Mouse (Mus musculus): ENCODE measurements around the gene Cd8b1. TPM values are rescaled to one million over a fixed set of nuclear protein-coding genes. Genes with fewer than 3 reads are reported as not detected.

Gene Cd8b1
- polyA plus RNA-seq, 1 experiment from 2014 or later = 0.08 TPM

- in situ Hi-C loops (cut with MboI; ENCODE audit: low pct_unique_long_range_greater_than_20kb) = no loop called here
Measured at GRCm38 (mm10) chr6:71348006-71348405, 25.4 kb downstream of the Cd8b1 start.

GRCm38 (mm10) chr6:71351201-71351600, 28.6 kb downstream of the Cd8b1 start:
- ATAC-seq (no peak), DNase-seq (ENCODE audit: low read depth, low spot score) (no peak)
- CTCF ChIA-PET = no interaction called here
- H3K27me3 ChIP-seq = peaks cover 6% of the 10 kb centered on the region
- POLR2A ChIA-PET = no interaction called here
- in situ Hi-C loops (cut with MboI; ENCODE audit: low pct_unique_long_range_greater_than_20kb) = no loop called here
- no peak for TF ChIP-seq CTCF (IDR thresholded peaks at IDR 0.05)

More at GRCm38 (mm10) chr6:71348006-71348405, 25.4 kb downstream of the Cd8b1 start:
- TF ChIP-seq CTCF (IDR thresholded peaks at IDR 0.05) = no peak
- ATAC-seq (no peak), DNase-seq (ENCODE audit: low read depth, low spot score) (no peak)
- H3K27me3 ChIP-seq = no peaks in the 10 kb centered on the region
- ChIA-PET CTCF (no interaction called here), POLR2A (no interaction called here)

- ChIA-PET CTCF (interaction anchor here (1.0 kb wide), 1 partner anchor 14 kb away, joined by 3 read pairs; no protein-coding TSS in a partner anchor), POLR2A (no interaction called here)
- no peak for DNase-seq (ENCODE audit: low read depth, low spot score)
- no peak for ATAC-seq
- peaks cover 6% of the 10 kb centered on the region for H3K27me3 ChIP-seq
- TF ChIP-seq CTCF (IDR thresholded peaks at IDR 0.05) = no peak
- in situ Hi-C loops (cut with MboI; ENCODE audit: low pct_unique_long_range_greater_than_20kb) = no loop called here
Measured at GRCm38 (mm10) chr6:71352201-71352600, 29.6 kb downstream of the Cd8b1 start.

GRCm38 (mm10) chr6:71352866-71353427, 30.4 kb downstream of the Cd8b1 start:
- no peak for TF ChIP-seq CTCF (IDR thresholded peaks at IDR 0.05)
- CTCF ChIA-PET = interaction anchor here (1.0 kb wide), 1 partner anchor 14 kb away, joined by 3 read pairs; no protein-coding TSS in a partner anchor
- DNase-seq (ENCODE audit: low read depth, low spot score) = no peak
- POLR2A ChIA-PET = no interaction called here
- peaks cover 6% of the 10 kb centered on the region for H3K27me3 ChIP-seq
- in situ Hi-C loops (cut with MboI; ENCODE audit: low pct_unique_long_range_greater_than_20kb) = no loop called here
- ATAC-seq = no peak

GRCm38 (mm10) chr6:71353722-71354121, 31.1 kb downstream of the Cd8b1 start:
- ATAC-seq = no peak
- no peak for TF ChIP-seq CTCF (IDR thresholded peaks at IDR 0.05)

GRCm38 (mm10) chr6:71357493-71357892, 34.9 kb downstream of the Cd8b1 start:
- TF ChIP-seq CTCF (IDR thresholded peaks at IDR 0.05) = no peak
- CTCF ChIA-PET = no interaction called here
- peaks cover 6% of the 10 kb centered on the region for H3K27me3 ChIP-seq
- ATAC-seq (no peak), DNase-seq (ENCODE audit: low read depth, low spot score) (no peak)
- in situ Hi-C loops (cut with MboI; ENCODE audit: low pct_unique_long_range_greater_than_20kb) = no loop called here
- POLR2A ChIA-PET = no interaction called here

More at GRCm38 (mm10) chr6:71353722-71354121, 31.1 kb downstream of the Cd8b1 start:
- in situ Hi-C loops (cut with MboI; ENCODE audit: low pct_unique_long_range_greater_than_20kb) = no loop called here
- POLR2A ChIA-PET = no interaction called here
- peaks cover 6% of the 10 kb centered on the region for H3K27me3 ChIP-seq
- CTCF ChIA-PET = no interaction called here
- DNase-seq (ENCODE audit: low read depth, low spot score) = no peak

- DNase-seq (ENCODE audit: low read depth, low spot score) (no peak), ATAC-seq (no peak)
- peaks cover 2% of the 10 kb centered on the region for H3K27me3 ChIP-seq
- POLR2A ChIA-PET = no interaction called here
- in situ Hi-C loops (cut with MboI; ENCODE audit: low pct_unique_long_range_greater_than_20kb) = no loop called here
- CTCF ChIA-PET = no interaction called here
- TF ChIP-seq CTCF (IDR thresholded peaks at IDR 0.05) = no peak
Measured at GRCm38 (mm10) chr6:71360221-71360620, 37.6 kb downstream of the Cd8b1 start.

GRCm38 (mm10) chr6:71360751-71361150, 38.2 kb downstream of the Cd8b1 start:
- CTCF ChIA-PET = no interaction called here
- in situ Hi-C loops (cut with MboI; ENCODE audit: low pct_unique_long_range_greater_than_20kb) = no loop called here

GRCm38 (mm10) chr6:71361156-71361670, 38.6 kb downstream of the Cd8b1 start:
- ATAC-seq (no peak), DNase-seq (ENCODE audit: low read depth, low spot score) (no peak)
- in situ Hi-C loops (cut with MboI; ENCODE audit: low pct_unique_long_range_greater_than_20kb) = no loop called here

More at GRCm38 (mm10) chr6:71360751-71361150, 38.2 kb downstream of the Cd8b1 start:
- no peak for DNase-seq (ENCODE audit: low read depth, low spot score)
- no peaks in the 10 kb centered on the region for H3K27me3 ChIP-seq
- no peak for TF ChIP-seq CTCF (IDR thresholded peaks at IDR 0.05)
- POLR2A ChIA-PET = no interaction called here
- ATAC-seq = no peak

GRCm38 (mm10) chr6:71363995-71364394, 41.4 kb downstream of the Cd8b1 start:
- ChIA-PET CTCF (interaction anchor here (1.2 kb wide), 1 partner anchor 9 kb away, joined by 3 read pairs; the partner anchor contains the start of gene Cd8a), POLR2A (no interaction called here)
- TF ChIP-seq CTCF (IDR thresholded peaks at IDR 0.05) = no peak
- no peak for ATAC-seq
- no peak for DNase-seq (ENCODE audit: low read depth, low spot score)
- in situ Hi-C loops (cut with MboI; ENCODE audit: low pct_unique_long_range_greater_than_20kb) = no loop called here
- H3K27me3 ChIP-seq = no peaks in the 10 kb centered on the region

More at GRCm38 (mm10) chr6:71361156-71361670, 38.6 kb downstream of the Cd8b1 start:
- H3K27me3 ChIP-seq = no peaks in the 10 kb centered on the region
- POLR2A ChIA-PET = no interaction called here
- no peak for TF ChIP-seq CTCF (IDR thresholded peaks at IDR 0.05)
- CTCF ChIA-PET = no interaction called here

GRCm38 (mm10) chr6:71369416-71369815, 46.8 kb downstream of the Cd8b1 start:
- no peaks in the 10 kb centered on the region for H3K27me3 ChIP-seq
- ATAC-seq (no peak), DNase-seq (ENCODE audit: low read depth, low spot score) (no peak)
- in situ Hi-C loops (cut with MboI; ENCODE audit: low pct_unique_long_range_greater_than_20kb) = no loop called here
- TF ChIP-seq CTCF (IDR thresholded peaks at IDR 0.05) = no peak
- ChIA-PET POLR2A (no interaction called here), CTCF (no interaction called here)
